Mouse (Mus musculus) myocyte (in vitro differentiated cells): Measurements from ENCODE around the gene Olfr1324.

Experiments
- CEBPB ChIP-seq: IDR thresholded peaks from 2 replicates; pipeline ENCODE4 v1.6.1; 2011; ENCODE audit warnings: mild to moderate bottlenecking, moderate library complexity; ENCODE audit not compliant: poor library complexity, insufficient read depth, severe bottlenecking
- POLR2A ChIP-seq: IDR thresholded peaks from one replicate; pipeline ENCODE4 v1.6.1; 2011; ENCODE audit warnings: low read depth, mild to moderate bottlenecking, control low read depth, moderate library complexity; ENCODE audit not compliant: insufficient read length
- SRF ChIP-seq: IDR thresholded peaks from one replicate; pipeline ENCODE4 v1.6.1; 2011; ENCODE audit warnings: low read depth; ENCODE audit not compliant: control insufficient read depth, insufficient read length

- TF ChIP-seq CEBPB = no peak
- no peak for TF ChIP-seq POLR2A
- TF ChIP-seq SRF = no peak
Observed at GRCm38 (mm10) chrX:50374978-50375377, 53.3 kb downstream of the Olfr1324 start.
